Mouse (Mus musculus) forebrain, embryonic 12.5 days (tissue): ENCODE data around the gene Ctu1. TPM values are rescaled to one million over a fixed set of nuclear protein-coding genes. Genes with fewer than 3 reads are reported as not detected.

Source experiments
- ATAC-seq: fragments of 200-750 bp; cut with Nextera tagmentation; 2 replicates; pipeline ENCODE4 v1.8.0; 2017; ENCODE audit warnings: moderate TSS enrichment; ENCODE audit not compliant: low FRiP score
- H3K27ac ChIP-seq: fragments of 300-500 bp; sonication (generic); 2 replicates; pipeline ENCODE4 v1.5.1; 2016; ENCODE audit warnings: mild to moderate bottlenecking
- H3K27me3 ChIP-seq: fragments of 300-500 bp; sonication (generic); 2 replicates; pipeline ENCODE4 v1.6.1; 2016; ENCODE audit warnings: mild to moderate bottlenecking
- H3K36me3 ChIP-seq: fragments of 300-500 bp; sonication (generic); replicated peaks from 2 replicates; pipeline ENCODE4 v1.6.1; 2016; ENCODE audit warnings: mild to moderate bottlenecking
- H3K4me1 ChIP-seq: fragments of 300-500 bp; sonication (generic); 2 replicates; pipeline ENCODE4 v1.6.1; 2016
- H3K4me2 ChIP-seq: fragments of 300-500 bp; sonication (generic); 2 replicates; pipeline ENCODE4 v1.6.1; 2016; ENCODE audit warnings: mild to moderate bottlenecking, moderate library complexity
- H3K4me3 ChIP-seq: fragments of 300-500 bp; sonication (generic); replicated peaks from 2 replicates; pipeline ENCODE4 v1.5.1; 2016; ENCODE audit warnings: mild to moderate bottlenecking
- H3K9ac ChIP-seq: fragments of 300-500 bp; sonication (generic); 2 replicates; pipeline ENCODE4 v1.6.1; 2016; ENCODE audit warnings: mild to moderate bottlenecking
- H3K9me3 ChIP-seq: fragments of 300-500 bp; sonication (generic); 2 replicates; pipeline ENCODE4 v1.6.1; 2016
- WGBS: fragments of 180-500 bp; shearing (Covaris S2); methylation state at CpG from one replicate; pipeline ENCODE4 v1.1.7; 2016; 5-methylcytosine and 5-hydroxymethylcytosine counted together
- polyA plus RNA-seq: library from polyadenylated mRNA; unstranded; fragments of >200 nt; fragmentation: Nextera tagmentation; extraction: Ambion mirVana; gene quantifications from 2 replicates; pipeline ENCODE4 v1.2.1, GENCODE M21; 2016

Ctu1 gene
- polyA plus RNA-seq, 1 experiment from 2014 or later = 17.8 TPM

DNA sequence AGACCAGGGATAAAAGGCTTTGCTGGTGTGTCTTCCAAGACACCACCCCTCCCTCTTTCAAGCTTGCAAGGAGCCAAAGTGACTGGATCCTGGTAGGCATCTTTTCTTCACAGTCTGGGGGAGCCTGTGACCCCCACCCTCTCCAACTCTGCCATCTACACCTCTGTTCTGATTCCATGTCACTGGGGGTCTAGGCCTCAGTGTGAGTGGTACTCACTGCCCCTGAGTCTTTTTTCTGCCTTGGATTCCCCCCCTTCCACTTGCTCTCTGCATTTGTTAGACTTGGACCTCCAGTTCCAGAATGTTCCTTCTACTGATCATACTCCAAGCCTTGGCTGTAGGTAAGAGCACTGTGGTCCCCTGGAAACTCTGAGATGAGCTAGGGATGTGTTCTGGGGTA lies 18.3 kb downstream of the Ctu1 start, which contains the start of gene Klk14:
Gene Klk14, plus strand, starts transcription at position 301 of the 400 bp plus-strand sequence.
- ATAC-seq = no peak
- no peaks in the 10 kb centered on the region for H3K36me3 ChIP-seq
- no peak within 1 kb of the TSS for H3K4me2 ChIP-seq
- H3K27ac ChIP-seq = no peak within 1 kb of the TSS
- H3K27me3 ChIP-seq = no peaks in the 10 kb centered on the region
- no peaks in the 10 kb centered on the region for H3K4me1 ChIP-seq
- no peaks in the 10 kb centered on the region for H3K9me3 ChIP-seq
- H3K9ac ChIP-seq = no peak within 1 kb of the TSS
- no peak within 1 kb of the TSS for H3K4me3 ChIP-seq

DNA sequence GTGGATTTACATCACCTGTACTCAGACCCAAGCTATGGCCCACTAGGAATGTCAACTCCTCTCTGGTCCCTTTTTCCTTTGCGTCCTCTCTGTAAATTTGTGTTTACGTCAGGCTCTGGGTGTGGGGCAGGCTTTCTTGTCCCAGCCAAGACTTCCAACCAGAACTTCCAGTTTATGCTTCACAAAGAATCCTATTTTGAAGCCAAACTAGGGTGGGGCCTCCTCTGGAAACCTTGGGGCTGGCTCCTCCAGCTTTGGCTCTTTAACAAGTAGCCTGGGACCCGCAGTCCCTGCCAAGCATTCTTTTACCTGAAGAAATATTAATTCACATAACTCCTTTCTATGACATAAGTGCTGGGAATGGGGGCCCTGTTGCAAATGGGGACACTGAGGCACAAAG lies 38.2 kb downstream of the Ctu1 start:
- H3K36me3 ChIP-seq = no peaks in the 10 kb centered on the region
- no peak overlapping the region for H3K27ac ChIP-seq
- H3K9me3 ChIP-seq = no peaks in the 10 kb centered on the region
- H3K27me3 ChIP-seq = peaks cover 7% of the 10 kb centered on the region; the same call in 1 of the 2 replicates
- no peak for ATAC-seq
- 90% methylated on average over 3 of the region's 3 CpGs for WGBS
- no peak overlapping the region for H3K4me3 ChIP-seq
- no peak overlapping the region for H3K9ac ChIP-seq
- H3K4me2 ChIP-seq = no peak overlapping the region
- peaks cover 11% of the 10 kb centered on the region; the same call in 1 of the 2 replicates for H3K4me1 ChIP-seq

DNA sequence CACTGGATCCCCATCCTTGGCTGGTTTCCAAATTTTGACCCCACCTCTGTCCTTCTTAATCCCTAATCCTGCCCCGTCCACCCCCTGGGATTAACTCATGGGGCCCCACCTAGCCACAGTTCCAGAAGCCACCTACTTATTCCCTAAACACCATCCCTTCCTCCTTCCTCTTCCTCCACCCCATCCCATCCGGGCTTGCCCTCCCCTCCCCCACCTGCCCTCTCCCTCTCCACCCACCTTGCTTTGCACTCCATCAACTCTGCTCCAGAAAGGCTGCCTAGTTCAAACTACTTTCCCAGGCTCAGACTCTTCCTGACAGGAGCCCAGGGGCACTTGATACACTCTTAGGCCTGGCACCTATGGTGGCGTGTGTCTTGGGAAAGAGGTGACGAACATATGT lies 40.5 kb downstream of the Ctu1 start, which contains the start of gene Klk13:
Gene Klk13, plus strand, starts transcription at position 301 of the 400 bp plus-strand sequence.
- Histone ChIP-seq H3K9ac (no peak within 1 kb of the TSS), H3K36me3 (no peaks in the 10 kb centered on the region), H3K4me3 (no peak within 1 kb of the TSS), H3K4me1 (peaks cover 11% of the 10 kb centered on the region; the same call in 1 of the 2 replicates), H3K9me3 (no peaks in the 10 kb centered on the region), H3K27me3 (peaks cover 7% of the 10 kb centered on the region; the same call in 1 of the 2 replicates), H3K27ac (no peak within 1 kb of the TSS), H3K4me2 (peak within 1 kb of the TSS; percentile 19)
- WGBS = 56% methylated on average over 4 of the region's 4 CpGs
- no peak for ATAC-seq

DNA sequence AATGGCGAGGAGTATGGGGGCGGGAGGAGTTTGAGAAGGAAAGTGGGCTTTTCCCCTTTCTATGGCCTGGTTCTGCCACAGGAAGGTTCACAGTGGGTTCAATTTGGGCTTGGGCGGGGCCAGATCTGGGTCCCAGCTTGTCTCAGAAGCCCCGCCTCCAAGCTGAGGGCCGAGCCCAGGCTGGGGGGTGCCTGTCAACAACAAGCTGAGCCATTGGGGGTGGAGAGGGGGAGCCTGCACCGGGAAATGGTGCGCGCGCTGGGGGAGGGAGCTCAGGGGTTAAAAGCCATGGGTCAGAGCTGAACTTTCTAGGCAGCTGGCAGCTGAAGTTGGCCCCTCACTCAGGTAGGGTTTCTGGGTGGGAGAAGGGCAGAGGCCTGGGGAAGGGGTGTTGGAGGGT lies 41.1 kb downstream of the Ctu1 start:
- H3K4me1 ChIP-seq = peaks cover 11% of the 10 kb centered on the region; the same call in 1 of the 2 replicates
- H3K27me3 ChIP-seq = peaks cover 7% of the 10 kb centered on the region; the same call in 1 of the 2 replicates
- H3K36me3 ChIP-seq = no peaks in the 10 kb centered on the region
- no peaks in the 10 kb centered on the region for H3K9me3 ChIP-seq
- no peak overlapping the region for H3K9ac ChIP-seq
- no peak overlapping the region for H3K4me3 ChIP-seq
- H3K4me2 ChIP-seq = peak overlapping the region; percentile 19; the same call in 1 of the 2 replicates
- WGBS = 8% methylated on average over 9 of the region's 9 CpGs
- no peak overlapping the region for H3K27ac ChIP-seq
- no peak for ATAC-seq

DNA sequence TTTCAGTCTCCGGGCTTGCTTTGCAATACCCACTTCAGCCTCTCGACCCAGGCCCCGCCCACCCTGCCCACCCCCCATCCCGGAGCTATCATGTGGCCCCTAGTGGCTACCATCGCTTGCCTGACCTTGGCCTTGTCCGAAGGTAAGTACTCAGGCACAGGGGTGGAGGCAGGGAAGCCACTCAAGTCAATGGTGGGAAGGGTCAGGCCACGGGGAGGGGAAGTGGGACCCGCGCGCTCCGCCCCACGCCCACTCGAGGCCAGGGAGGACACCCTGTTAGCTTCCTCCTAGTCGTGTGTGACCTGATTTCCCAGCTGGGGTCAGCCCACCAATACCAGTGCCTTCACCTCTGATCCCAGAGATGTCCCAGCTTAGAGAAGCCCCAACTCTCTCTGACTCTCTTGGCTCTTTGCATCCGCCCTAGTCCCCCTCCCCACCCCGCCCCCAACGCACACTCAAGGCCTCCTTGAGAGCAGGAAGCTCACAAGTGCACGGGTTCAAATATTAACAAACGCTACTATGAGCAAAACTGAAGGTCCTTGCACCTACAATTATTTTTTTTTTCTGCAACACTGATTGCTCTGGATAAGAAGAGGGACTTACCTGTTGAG lies 42.0 kb downstream of the Ctu1 start:
- H3K27ac ChIP-seq = no peak overlapping the region
- WGBS = 9% methylated on average over 19 of the region's 19 CpGs
- no peak overlapping the region for H3K4me3 ChIP-seq
- H3K9me3 ChIP-seq = no peaks in the 10 kb centered on the region
- peaks cover 7% of the 10 kb centered on the region; the same call in 1 of the 2 replicates for H3K27me3 ChIP-seq
- no peak overlapping the region for H3K9ac ChIP-seq
- no peaks in the 10 kb centered on the region for H3K36me3 ChIP-seq
- peak overlapping the region; percentile 30 for H3K4me2 ChIP-seq
- peaks cover 11% of the 10 kb centered on the region; the same call in 1 of the 2 replicates for H3K4me1 ChIP-seq
- ATAC-seq = no peak

Other genes starting within 250 kb of the Ctu1 start
- gene Lim2, start 244.3 kb upstream of the Ctu1 start, polyA plus RNA-seq = not detected in 2 replicates
- 0.51 TPM in 1 of 2 replicates, not detected in the other for gene Nkg7, start 234.9 kb upstream of the Ctu1 start, polyA plus RNA-seq
- not detected in 2 replicates for gene Cldnd2, start 231.2 kb upstream of the Ctu1 start, polyA plus RNA-seq
- 151 and 161 TPM in 2 replicates for gene Etfb, start 227.9 kb upstream of the Ctu1 start, polyA plus RNA-seq
- gene Gm45233, start 227.9 kb upstream of the Ctu1 start, polyA plus RNA-seq = 0.47 TPM in 1 of 2 replicates, not detected in the other
- 3.1 and 5.0 TPM in 2 replicates for gene Vsig10l, start 208.9 kb upstream of the Ctu1 start, polyA plus RNA-seq
- 2.5 and 2.8 TPM in 2 replicates for gene Iglon5, start 181.9 kb upstream of the Ctu1 start, polyA plus RNA-seq
- not detected in 2 replicates for gene 4931406B18Rik, start 166.1 kb upstream of the Ctu1 start, polyA plus RNA-seq
- gene Cd33, start 127.6 kb upstream of the Ctu1 start, polyA plus RNA-seq = 0.56 and 0.69 TPM in 2 replicates
- gene Zfp658, start 109.8 kb upstream of the Ctu1 start, polyA plus RNA-seq = 7.5 and 7.8 TPM in 2 replicates
- 14.6 and 17.1 TPM in 2 replicates for gene Zfp719, start 92.4 kb upstream of the Ctu1 start, polyA plus RNA-seq
- 0.61 and 0.73 TPM in 2 replicates for gene Zfp819, start 64.8 kb upstream of the Ctu1 start, polyA plus RNA-seq
- gene Ceacam18, start 37.3 kb upstream of the Ctu1 start, polyA plus RNA-seq = not detected in 2 replicates
- 0.17 and 0.35 TPM in 2 replicates for gene Siglece, start 11.9 kb upstream of the Ctu1 start, polyA plus RNA-seq
- gene Klk14, start 18.4 kb downstream of the Ctu1 start, polyA plus RNA-seq = not detected in 2 replicates
- 0.10 TPM in 1 of 2 replicates, not detected in the other for gene Klk13, start 40.6 kb downstream of the Ctu1 start, polyA plus RNA-seq
- not detected in 2 replicates for gene Klk12, start 96.9 kb downstream of the Ctu1 start, polyA plus RNA-seq
- gene Klk11, start 102.6 kb downstream of the Ctu1 start, polyA plus RNA-seq = not detected in 2 replicates
- 0.28 TPM in 1 of 2 replicates, not detected in the other for gene Klk10, start 109.0 kb downstream of the Ctu1 start, polyA plus RNA-seq
- not detected in 2 replicates for gene Klk9, start 119.9 kb downstream of the Ctu1 start, polyA plus RNA-seq
- 5.0 and 5.3 TPM in 2 replicates for gene Klk8, start 125.6 kb downstream of the Ctu1 start, polyA plus RNA-seq
- not detected in 2 replicates for gene Klk7, start 139.3 kb downstream of the Ctu1 start, polyA plus RNA-seq
- gene Klk6, start 152.5 kb downstream of the Ctu1 start, polyA plus RNA-seq = not detected in 2 replicates
- gene Klk5, start 170.0 kb downstream of the Ctu1 start, polyA plus RNA-seq = 0.41 TPM in 1 of 2 replicates, not detected in the other
- gene Klk4, start 209.1 kb downstream of the Ctu1 start, polyA plus RNA-seq = not detected in 2 replicates